Mouse (Mus musculus): Measurements from ENCODE around the gene Ctse. TPM values are rescaled to one million over a fixed set of nuclear protein-coding genes. Genes with fewer than 3 reads are reported as not detected.
"Not testable (repeated sequence)": the region's sequence is repeated elsewhere in the genome, so short reads cannot be mapped to it uniquely, and the experiment has no call there.

Gene Ctse
- not detected for total RNA-seq (2021)

DNA sequence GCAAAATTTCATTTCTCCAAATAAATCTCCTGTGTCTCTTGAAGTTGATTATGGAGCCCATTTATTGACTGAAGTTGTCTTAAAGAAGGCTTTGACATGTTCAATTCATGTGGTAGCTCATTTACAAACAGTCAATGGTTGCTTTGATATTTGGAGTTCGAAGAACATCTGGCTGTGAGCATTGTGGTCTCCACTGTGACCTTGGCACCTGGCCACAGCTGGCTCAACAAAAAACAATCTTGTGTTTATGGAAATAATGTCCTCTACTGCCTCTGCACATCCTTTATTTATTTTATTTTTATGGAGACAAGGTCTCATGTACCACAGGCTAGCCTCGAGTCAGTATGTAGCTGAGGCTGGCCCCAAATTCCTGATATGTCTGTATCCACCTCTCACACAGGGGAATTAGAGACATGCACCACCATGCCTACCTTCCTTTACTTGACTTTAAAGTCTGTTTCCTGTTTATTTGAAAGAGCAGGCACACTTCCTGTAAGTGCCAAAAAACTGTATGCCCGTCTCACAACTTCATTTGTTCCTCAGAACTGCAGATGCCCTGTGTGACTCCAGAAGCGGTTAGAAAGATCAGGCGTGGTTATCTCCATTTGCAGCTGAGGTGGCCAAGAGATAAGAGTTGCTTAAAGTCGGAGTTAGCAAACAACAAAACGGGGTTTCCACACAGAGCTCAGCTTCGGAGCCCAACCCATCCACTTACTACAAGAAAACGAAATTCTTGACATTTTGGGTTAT lies at the start of gene Ctse:
Gene Ctse (plus strand): TSS at position 516 of the 750 bp plus-strand sequence.
- no peak for DNase-seq (ENCODE audit: extremely low spot score in 1 of 2, low spot score in 1 of 2)

DNA sequence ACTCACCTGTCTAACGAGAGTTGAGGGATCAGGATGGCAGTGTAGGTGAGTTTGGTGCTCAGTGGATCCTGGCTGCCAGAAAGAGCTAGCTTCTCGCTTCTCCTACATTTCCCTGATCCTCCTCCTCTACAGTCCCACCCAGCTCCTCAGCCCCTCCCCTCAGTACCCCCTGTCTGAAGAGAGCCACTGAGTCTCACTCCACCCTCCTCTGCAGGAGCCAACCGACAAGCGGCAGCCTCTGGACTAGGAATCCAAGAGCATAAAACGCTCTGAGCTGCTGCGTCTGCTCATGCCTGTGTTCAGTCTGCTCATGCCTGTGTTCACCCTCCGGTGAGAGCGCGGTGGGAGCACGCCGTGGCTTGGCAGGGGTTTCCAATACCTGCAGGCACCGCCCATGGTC lies 39.2 kb upstream of the Ctse start, which contains the start of gene Avpr1b:
Gene Avpr1b (plus strand): TSS at position 335 of the 400 bp plus-strand sequence.
- no peak for DNase-seq (ENCODE audit: extremely low spot score in 1 of 2, low spot score in 1 of 2)

DNA sequence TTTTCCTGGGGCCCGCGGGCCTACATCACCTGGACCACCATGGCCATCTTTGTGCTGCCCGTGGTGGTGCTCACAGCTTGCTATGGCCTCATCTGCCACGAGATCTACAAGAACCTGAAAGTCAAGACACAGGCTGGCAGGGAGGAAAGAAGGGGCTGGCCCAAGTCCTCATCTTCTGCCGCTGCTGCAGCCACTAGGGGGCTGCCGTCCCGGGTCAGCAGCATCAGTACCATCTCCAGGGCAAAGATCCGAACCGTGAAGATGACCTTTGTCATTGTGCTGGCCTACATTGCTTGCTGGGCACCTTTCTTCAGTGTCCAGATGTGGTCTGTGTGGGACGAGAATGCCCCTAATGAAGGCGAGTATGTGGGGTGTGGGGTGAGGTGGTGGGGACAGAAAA lies 37.8 kb upstream of the Ctse start:
- DNase-seq (ENCODE audit: extremely low spot score in 1 of 2, low spot score in 1 of 2): no peak

DNA sequence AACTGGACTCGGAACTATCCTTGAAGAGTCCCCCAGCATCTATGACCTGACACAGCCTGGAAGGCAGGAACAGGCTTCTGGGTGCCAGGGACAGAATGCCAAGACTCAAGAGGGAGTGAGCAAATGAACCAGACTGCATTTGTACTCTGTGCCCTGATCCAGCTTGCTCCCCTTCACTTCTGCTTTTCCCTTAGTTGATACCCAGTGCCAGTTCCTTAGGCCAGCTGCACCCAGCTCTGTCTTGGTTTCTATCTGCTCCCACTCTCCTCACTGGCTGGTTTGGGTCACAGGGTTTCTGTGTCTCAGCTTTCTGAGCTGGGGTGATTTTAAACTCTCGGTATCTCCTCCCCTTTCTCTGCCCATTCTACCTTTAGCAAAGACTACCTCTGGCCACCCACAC lies 31.4 kb upstream of the Ctse start:
- DNase-seq (ENCODE audit: extremely low spot score in 1 of 2, low spot score in 1 of 2): no peak

DNA sequence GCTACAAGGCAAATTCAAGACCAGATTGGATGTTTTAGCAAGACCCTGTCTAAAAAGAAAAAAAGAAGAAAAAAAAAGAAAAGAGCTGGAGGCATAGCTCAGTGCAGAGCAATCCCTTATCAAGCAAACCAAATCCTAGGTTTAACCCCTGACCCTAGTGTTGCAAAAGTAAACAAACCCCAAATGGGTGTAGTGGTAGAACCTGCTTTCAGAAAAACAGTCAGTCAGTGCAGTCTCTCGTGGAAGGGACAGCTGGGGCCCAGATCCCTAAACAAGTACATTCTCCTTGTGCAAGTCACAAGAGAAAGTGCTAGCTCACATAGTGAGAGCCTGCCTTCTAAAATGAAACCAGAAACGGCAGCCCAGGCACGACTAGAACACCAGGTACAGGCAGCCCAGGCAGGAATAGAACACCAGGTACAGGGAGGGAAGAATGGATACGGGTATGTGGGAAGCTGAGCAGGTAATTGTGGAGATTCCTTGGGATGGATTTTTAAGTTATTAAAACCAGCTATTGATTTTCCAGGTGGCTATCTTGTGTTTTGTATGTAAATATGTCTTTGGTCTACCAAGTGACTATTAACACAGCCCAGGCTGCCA lies 25.4 kb upstream of the Ctse start:
- no peak for DNase-seq (ENCODE audit: extremely low spot score in 1 of 2, low spot score in 1 of 2)

DNA sequence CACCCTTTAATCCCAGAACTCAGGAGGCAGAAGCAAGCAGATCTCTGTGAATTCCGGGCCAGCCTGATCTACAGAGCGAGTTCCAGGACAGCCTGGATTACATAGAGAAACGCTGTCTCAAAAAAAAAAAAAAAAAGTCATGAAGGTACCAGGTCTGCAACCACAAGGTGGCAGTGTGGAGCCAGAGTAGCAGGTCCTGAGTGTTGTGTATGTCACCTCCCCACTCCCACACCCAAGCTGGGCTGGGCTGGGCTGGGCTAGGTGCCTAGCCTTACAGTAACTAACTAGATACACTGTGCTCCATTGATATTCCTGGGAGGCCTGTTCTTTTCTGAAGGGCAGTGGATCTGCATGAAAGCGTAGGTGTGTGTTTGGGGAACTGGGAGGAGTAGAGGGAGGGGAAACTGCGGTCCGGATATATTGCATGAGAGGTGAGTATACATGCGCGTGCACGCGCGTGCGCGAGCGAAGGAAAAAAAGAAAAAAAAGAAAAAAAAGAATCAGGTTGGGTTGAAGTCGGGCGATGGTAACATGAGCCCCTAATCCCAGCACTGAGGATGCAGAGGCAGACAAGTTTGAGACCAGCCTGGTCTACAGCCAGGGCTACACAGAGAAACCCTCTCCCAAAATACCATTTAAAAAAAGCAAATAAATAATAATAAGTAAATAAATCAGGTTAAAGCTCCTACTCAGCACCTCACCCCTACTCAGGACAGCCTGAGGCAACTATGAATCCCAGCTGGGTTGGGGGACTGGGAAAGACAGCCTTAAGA lies 24.6 kb upstream of the Ctse start:
- peak; percentile 48 to 82 for DNase-seq (ENCODE audit: extremely low spot score in 1 of 2, low spot score in 1 of 2)

DNA sequence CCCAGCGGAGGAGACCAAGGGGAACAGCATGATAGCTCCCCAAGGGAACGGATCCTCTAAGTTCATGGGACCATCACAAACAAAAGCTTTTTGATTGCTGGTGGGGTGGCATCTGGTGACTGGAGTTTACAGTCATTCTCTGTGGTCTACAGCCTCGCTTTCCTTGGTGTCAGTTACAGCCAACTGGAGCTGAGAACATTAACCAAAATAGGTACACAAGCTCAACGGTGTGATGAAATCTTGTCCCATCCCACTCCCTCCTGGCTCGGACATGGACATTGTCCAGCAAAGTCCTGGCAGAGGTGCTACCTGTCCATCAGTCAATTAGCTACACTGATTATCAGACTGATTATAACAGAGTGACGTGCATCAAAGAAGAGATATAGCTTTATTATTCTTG lies 23.5 kb upstream of the Ctse start:
- no peak for DNase-seq (ENCODE audit: extremely low spot score in 1 of 2, low spot score in 1 of 2)

DNA sequence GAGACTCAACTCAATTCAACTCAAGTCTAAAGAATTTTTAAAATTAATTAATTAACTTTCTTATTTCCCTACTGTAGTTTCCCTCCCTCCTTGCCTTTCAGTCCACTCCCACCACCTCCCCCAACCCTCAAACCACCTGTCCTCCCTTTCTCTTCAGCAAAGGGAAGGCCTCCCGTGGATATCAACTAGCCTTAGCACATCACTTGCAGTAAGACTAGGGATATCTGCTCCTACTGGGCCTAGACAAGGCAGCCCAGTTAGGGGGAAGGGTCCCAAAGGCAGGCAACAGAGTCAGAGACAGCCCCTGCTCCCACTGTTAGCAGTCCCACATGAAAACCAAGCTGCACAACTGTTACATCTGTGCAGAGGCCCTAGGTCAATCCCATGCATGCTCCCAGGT lies 22.0 kb upstream of the Ctse start:
- no peak for DNase-seq (ENCODE audit: extremely low spot score in 1 of 2, low spot score in 1 of 2)

DNA sequence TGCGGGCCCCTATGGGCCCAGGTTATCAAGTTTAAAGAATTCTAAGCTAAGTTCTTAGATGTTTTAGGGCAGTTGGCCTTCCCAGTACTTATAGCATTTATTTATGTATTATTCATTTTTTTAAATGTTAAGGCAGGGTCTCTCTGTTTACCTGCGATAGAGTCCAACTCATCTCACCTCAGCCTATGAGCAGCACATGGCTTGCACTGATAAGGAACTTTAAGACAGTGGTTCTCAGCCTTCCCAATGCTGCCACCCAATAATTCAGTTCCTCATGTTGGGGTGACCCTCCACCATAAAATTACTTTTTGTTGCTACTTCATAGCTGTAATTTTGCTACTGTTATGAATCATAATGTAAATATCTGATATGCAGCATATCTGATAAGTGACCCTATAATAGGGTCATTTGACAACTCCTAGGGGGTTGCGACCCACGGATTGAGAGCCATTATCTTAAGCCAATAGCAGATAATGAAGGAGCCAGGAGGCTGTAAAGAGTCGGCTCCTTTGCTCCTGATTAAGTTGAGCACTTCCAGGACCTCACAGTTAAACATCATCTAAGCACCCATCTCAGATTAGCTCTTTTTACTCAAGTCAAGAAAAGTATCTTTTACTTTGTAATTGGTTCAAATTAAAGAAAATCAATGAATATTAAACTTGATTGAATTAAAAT lies 21.4 kb upstream of the Ctse start:
- no peak for DNase-seq (ENCODE audit: extremely low spot score in 1 of 2, low spot score in 1 of 2)

DNA sequence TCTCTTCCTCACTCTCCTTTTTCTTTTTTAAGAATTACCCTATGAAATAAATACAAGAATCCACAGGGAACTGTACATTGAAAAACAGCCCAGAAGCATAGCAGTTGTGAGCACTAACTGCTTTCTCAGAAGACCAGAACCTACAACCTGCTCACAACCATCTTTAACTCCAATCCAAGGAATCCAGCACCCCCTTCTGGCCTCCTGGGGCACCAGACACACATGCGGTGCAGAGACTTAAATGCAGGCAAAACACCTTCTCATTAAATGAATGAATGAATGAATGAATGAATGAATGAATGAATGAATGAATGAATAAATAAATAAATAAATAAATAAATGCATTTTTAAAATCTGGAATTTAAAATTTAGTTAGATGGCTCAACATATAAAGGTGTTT lies 19.5 kb upstream of the Ctse start:
- no peak for DNase-seq (ENCODE audit: extremely low spot score in 1 of 2, low spot score in 1 of 2)

DNA sequence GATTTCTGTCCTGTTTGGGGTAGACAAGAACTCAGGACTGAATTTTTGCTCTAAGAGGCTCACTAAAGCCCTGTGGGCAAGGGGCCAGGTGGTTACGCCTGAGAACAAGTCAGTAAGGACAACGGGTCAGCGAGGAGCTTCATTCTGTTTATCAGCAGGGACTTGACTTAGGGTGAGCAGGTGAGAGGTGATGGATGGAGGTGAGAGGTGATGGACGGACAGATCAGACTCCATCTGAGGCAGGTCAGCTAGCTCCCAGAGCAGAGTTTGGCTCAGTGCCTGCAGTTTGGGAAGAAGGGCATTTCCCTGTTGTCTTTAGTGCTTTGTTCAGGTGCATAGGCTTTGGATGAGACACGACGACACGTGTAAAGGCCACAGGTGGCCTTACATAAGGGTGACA lies 18.8 kb upstream of the Ctse start:
- no peak for DNase-seq (ENCODE audit: extremely low spot score in 1 of 2, low spot score in 1 of 2)

DNA sequence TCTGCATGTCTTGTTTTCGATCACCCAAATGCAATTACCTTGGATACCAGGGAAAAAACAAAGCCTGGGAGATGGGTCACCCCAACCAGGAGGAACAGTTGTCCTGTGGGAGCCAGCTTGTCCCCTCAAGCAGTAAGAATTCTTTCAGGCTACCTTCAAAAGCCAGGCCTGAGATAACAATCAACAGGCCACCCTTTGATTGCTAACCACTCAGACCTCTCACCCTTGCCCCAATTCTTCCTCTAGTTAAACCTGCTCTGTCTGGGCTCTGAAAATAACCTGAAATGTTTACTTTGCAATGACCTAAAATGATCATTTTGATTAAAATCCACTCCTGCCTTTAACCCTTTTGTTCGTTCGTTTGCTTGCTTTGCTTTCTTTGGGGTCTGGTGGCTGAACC lies 14.5 kb upstream of the Ctse start:
- DNase-seq (ENCODE audit: extremely low spot score in 1 of 2, low spot score in 1 of 2): no peak

DNA sequence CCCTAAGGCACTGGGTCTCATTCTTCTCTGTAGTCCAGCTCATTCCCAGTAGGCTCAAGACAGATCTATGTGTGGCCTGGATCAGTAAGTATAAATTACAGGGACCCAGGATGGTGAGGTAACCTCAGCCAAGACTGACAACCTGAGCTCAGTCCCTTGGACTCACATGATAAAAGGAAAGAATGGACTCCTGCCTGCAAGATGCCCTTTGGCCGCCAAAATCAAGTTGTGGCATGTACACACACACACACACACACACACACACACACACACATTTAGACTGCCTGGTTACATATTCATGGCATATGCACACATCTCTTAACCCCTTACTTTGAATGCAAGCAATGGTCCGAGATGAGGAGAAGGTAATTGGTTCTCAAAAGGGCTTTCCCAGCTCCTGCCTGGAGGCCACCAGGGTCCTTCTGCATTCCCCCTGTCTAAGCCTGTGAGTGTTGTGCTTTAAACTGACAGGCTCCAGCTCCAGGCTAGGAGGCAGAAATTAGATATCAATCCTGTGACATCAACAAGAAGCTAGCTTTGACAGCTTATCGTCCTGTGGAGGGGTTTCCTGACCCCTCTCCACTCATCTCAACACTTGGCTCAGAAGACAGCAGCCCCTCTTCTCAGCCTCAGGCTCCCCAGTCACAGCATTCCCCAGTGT lies 13.8 kb upstream of the Ctse start:
- DNase-seq (ENCODE audit: extremely low spot score in 1 of 2, low spot score in 1 of 2): no peak

DNA sequence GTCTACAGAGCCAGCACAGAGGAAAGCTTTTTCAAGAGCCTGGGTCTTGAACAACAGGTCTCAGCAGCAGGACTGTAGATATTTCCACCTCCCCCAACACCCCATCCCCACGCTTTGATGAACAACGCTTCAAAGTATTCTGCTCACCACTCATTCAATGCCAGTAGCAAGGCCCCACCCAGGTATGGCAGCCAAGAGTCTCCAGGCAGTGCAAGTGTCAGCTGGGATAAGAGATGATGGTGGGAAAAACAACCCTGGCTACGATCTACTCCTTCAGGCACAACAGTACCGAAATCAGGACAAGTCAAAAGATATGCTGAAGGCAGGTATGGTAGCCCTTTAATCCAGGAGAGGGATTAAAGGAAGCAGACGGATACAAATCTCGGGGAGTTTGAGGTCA lies 11.9 kb upstream of the Ctse start:
- DNase-seq (ENCODE audit: extremely low spot score in 1 of 2, low spot score in 1 of 2): no peak

DNA sequence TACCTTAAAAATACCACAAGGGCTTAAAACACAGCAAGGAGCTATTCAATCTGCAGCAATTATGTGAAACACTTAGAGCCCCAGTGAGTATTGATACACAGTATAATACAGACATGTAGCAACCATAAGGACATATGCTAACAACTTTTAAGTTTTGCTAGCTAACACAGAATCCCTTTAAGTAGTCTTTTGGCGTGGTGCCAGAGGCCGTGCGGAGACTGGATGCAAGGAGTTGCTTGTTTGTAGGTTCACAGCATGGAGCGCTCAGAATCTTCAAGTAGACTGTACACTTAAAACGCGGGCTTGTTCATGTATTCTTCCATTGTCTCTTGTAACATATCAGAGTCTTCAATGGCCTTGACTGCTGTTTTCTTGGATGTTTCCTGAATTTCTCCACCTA lies 5.9 kb upstream of the Ctse start:
- DNase-seq (ENCODE audit: extremely low spot score in 1 of 2, low spot score in 1 of 2): not testable (repeated sequence)

DNA sequence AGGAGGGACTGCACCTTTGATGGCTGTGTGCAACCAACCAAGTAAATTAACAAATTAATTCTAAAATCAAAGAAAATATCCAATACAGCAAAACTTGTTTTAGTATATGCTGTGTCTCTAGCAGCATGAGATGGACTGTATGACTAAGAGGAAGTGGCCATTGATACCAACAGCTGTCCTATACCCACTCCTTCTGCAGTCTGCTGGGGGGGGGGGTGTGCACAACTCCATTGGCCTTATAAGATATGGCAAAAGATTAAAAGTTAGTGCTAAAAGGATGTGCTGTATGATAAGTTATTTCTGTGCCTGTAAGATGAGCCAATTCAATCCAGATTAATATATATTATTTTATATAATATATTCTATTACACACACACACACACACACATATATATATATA lies 3.6 kb upstream of the Ctse start:
- DNase-seq (ENCODE audit: extremely low spot score in 1 of 2, low spot score in 1 of 2): no peak

DNA sequence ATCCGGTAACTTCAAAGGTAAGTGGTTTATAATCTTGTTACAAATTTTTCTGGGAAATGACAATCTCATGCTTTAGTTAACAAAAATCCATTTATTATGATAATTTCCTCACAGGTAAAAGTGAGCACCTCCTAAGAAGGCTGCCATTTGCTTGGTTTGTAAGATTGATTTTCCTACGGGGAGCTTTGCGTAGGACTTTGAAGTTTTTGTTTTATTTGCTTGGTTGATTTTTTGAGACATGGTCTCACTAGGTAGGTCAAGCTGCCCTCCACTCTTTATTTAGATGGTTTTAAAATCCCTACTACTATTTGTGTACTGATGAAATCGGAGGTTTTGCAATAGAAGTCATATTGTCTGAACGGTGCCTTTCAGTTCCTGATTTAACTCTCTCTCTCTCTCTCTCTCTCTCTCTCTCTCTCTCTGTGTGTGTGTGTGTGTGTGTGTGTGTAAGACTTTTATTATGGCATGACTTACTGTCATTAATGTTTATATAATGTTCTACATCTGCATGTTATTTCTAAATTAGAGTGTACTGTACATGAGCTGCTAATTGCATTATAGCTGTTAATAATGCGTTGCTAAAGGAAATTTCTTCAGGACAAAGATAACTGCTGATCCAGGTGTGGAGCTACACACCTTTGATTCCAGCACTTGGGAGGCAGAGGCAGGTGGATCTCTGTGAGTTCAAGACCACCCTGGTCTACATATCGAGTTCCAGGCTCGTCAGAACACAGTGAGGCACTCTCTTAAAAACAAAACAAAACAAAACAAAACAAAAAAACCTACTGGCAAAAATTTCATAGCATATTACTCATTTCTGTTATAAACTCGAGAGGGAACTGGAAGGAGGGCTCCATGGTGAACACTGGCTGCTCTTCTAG lies 675 bp downstream of the Ctse start:
- DNase-seq (ENCODE audit: extremely low spot score in 1 of 2, low spot score in 1 of 2): no peak

DNA sequence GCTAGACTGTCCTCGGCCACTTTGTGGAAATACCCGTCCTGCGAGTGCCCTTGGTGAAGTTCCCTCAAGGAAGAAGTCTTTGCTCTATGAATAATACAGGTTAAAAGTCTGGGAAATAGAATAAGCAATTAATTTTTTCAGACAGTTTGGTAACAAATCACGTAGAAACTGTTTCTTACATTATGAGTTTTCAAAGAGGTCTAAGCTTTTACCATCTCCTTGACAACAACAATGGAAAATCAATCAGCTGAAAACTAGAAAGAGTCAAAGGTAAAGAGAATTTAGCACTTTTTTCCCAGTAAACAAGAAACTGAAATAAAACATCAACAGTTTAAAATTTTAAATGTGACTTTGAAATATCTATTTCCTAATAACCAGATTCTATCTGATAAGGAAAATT lies 2.0 kb downstream of the Ctse start:
- no peak for DNase-seq (ENCODE audit: extremely low spot score in 1 of 2, low spot score in 1 of 2)

DNA sequence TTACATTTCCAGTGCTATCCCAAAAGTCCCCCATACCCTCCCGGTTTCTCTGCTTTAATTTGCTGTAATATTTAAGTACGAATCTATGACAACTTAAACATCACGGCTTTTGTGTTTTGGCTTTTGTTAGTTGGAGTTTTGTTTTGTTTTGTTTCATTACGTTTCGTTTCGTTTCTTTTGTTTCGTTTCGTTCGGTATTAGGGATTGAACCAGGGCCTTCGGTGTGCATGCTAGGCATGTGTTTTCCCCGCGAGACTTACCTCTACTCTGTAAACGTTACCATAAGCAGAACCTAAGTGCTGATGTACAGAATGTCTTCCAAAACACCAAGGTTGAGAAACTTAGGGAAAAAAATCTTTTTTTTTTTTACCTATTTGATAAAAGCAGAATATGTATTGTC lies 3.5 kb downstream of the Ctse start:
- no peak for DNase-seq (ENCODE audit: extremely low spot score in 1 of 2, low spot score in 1 of 2)

DNA sequence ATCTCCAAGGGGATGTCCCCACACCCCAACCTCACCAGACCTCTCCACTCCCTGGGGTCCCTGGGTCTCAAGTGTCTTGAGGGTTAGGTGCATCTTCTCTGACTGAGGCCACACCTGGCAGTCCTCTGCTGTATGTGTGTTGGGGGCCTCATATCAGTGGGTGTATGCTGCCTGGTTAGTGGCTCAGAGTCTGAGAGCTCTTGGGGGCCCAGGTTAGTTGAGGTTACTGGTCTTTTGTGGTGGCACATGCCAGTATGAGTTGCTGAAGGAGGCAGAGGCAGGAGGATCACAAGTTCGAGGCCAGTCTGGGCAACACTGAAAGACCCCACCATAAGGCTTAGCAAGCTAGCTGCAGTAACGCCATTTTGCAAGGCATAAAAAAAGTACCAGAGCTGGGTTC lies 4.1 kb downstream of the Ctse start:
- no peak for DNase-seq (ENCODE audit: extremely low spot score in 1 of 2, low spot score in 1 of 2)
